Mouse (Mus musculus) activated CD4-positive, CD25-positive, alpha-beta regulatory T cell, adult 4 months (primary cell): ENCODE measurements around the gene Ttc28. TPM values are rescaled to one million over a fixed set of nuclear protein-coding genes. Genes with fewer than 3 reads are reported as not detected.
A peak's percentile ranks its signal among the peaks of the same experiment; 100 is the strongest.

Source experiments
- ATAC-seq: one replicate; pipeline ENCODE4 v1.8.0; 2017
- polyA plus RNA-seq, 2 experiments: library from polyadenylated mRNA; unstranded; fragments of 100-300 nt; shearing (Covaris generic); gene quantifications; one replicate each; pipeline ENCODE4 v1.2.1; 2017

The Ttc28 gene
- polyA plus RNA-seq, 2 experiments from 2014 or later: 1.9 to 2.6 TPM

DNA sequence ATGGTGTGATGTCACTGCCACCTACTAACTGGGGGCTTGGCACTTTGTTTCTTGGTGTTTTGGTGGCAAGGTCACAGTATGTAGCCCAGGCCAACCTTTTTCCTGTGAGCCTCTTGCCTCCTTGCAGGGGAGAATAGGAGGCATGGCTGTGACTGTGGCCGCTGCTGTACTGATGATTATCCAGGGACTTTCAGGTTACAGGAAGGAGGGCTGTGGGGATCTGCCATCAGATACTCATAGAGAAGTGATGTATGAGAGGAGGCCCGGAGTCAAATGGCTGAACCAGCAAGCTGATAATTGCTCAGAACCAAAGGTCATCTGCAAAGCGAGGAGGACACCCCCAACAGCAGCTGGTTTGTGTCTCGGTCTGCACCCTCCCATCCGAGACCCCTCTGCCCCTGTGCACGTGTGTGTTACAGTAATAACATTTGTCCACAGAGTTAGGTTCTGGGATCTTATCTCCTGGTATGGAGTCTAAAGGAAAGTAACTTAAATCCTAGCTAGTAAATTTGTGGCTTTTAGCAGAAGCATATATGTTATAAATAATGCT lies 221.9 kb downstream of the Ttc28 start:
- no peak for ATAC-seq

DNA sequence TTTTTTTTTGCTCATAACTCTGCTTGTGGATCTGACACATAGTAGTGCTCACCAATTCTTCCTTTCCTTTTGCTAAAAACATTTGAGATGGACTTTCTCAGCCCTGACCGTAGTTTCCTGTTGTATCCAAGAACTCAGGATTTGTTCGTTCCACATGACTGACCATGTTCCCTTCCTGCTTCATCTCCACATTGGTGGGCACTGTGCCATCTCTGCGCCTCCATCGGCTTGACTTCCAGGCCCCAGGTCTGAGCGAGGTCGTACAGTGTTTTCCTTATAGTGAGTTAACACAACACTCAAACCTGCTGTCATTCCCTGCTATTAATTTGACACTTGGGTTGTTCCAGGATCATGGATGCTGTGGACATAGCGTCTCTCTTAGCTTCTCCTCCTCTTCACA lies 225.2 kb downstream of the Ttc28 start:
- no peak for ATAC-seq

DNA sequence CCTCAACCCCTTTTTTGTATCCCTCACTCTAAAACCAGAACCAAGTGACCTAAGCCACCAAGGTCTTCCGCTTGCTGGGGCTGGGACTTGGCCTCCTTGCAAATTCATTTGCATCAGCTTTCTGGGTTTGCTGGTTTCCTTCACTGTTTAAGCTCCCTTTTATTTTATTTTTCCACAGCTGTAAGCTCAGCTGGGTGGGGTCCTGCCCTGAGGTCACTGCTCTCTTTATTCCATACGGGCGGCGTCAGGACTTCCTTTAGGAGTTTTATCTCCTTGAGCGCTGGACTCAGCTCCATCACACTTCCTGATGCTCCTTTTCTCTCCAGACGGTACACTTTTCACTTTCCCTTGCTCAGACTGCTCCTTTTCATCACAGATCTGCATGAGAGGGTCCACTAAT lies 231.8 kb downstream of the Ttc28 start:
- ATAC-seq: no peak

DNA sequence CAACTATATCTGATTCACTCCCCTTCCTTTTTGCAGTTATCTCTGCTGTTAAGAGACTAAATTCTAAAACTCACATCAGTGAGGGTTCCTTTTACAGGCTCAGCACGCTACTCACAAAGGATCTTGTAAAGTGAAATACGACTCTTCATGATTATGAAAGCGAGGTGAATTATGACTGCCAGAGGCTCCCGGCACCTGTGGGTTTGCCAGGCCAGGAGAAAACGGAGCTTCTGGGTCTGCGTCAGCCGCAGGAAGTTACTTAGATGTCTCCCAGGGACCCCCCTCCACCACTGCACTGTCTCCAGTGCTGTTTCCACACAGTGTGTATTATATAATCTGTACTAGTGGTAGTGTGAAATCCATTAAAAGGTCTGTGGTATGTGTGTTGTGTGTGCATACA lies 233.6 kb downstream of the Ttc28 start:
- ATAC-seq: no peak

DNA sequence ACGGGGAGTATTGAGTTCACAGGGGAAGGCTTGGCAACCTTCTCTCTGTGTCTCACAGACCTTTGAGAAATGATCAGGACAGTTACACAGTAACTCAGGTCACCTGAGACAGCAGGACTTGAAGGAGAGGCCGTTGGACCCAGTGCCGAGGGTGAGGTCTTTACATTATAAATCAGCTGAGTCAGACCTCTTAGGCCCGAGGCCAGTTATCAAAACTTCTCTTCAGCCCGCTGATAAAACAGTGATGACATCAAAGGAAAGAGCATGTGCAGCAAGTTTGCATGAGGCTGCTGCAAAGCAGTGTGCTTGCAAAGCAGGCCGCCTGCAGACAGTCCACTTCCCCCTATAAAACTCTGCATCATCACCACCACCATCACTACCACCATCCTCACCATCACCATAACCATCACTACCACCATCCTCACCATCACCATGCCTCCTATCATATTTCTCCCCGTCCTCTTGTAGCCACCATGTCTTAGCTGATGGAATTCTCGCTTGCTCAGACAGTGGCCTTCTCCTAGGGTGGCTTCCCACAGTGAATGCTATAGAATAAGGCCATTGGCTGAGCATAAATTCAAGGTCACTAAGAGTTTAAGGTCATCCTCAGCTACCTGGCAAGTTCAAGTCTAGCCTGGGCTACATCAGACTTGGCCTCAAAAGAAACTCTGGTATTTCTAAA lies 234.2 kb downstream of the Ttc28 start:
- no peak for ATAC-seq

DNA sequence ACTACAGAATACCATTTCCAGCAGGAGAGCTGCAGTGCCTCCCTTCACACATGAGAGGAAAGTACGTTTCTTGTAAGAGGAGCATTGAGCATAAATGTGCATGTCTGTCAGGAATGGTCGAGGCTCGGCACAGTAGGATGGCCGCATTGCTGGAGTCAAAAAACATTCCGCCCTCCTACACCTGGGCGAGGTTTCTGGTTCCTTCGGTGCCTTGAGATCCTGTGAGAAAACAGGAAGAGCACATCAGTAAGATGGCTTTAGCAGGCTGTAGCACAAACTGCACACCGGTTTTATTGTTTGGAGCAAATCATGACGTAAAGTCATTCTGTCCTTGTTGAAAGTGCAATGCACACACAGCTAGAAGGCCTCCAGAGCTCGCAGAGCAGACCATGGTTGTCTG lies 235.0 kb downstream of the Ttc28 start:
- no peak for ATAC-seq

DNA sequence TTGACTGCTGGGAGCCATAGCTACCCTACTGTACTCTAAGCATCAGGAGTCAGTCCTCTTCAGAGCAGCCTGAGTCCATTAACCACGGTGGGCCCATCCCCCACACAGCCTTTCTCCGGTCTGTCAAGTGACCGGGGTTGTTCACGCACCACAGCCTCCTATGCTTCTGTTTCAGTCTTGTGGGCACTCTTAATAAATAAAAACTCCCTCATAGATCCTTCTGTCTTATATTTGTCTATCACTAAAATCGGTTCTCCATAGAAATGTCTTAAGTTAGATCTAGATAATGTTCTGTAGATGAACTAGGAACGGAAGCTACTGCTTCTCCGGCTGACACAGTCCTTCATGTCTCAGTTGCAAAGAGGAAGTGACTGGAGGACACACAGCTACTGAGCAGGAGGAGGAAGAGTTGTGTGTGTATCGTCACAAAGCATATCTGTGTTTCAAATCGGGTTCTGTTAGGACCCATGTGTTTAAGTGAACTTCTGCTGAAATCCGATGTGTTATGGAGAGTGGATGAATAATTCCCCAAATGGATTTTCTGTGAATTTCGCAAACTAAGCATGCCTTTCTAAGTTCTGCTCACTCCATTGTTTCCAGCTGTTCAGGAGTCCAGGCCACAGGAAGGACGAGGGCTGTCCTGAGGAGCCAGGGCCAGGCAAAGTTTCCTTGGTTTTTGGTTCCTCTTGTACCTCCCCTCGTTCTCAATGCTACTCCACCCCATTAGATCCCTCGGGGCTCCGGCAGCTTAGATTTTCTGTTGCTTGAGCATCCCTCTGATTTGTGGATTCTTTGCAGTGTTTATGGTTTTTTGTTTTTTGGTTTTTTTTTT lies 236.1 kb downstream of the Ttc28 start:
- ATAC-seq: peak; percentile 40

DNA sequence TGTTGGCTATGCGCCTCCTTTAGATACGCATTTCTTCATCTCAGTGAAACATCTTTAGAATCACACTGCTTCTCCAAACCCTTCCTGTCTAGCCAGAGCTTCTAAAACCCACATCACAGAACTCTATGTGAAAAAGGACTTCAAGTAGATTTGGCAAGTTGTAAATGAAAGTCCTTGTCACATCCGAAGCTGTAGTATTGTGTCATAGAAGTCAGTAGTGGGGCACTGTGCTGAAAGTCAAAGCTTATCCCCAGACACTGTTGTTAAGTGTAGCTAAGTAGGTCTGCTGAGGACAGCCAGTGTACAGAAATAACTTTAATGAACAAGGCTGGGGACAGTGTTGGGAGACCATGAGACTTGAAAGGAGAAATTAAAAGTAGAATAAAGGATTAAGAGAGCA lies 240.2 kb downstream of the Ttc28 start:
- ATAC-seq: no peak

DNA sequence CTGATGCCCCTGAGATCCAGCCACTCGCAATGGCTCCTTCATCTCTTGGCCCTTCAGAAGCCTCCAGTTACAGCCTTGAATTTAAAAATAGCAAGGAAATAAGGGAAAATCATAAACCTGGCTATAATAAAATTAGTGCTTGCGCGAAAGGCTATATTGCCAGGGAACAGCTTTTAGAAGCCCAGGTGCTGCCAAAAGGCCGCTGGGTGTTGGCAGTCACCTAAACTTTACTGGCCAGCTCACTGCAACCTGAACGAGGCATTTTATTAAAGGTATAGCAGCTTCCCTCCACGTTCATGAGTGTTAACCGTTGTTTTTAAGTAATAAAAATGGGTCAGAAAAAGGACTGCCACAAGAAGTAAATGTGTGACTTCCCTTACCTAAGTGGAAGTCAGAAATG lies 240.7 kb downstream of the Ttc28 start:
- ATAC-seq: no peak

DNA sequence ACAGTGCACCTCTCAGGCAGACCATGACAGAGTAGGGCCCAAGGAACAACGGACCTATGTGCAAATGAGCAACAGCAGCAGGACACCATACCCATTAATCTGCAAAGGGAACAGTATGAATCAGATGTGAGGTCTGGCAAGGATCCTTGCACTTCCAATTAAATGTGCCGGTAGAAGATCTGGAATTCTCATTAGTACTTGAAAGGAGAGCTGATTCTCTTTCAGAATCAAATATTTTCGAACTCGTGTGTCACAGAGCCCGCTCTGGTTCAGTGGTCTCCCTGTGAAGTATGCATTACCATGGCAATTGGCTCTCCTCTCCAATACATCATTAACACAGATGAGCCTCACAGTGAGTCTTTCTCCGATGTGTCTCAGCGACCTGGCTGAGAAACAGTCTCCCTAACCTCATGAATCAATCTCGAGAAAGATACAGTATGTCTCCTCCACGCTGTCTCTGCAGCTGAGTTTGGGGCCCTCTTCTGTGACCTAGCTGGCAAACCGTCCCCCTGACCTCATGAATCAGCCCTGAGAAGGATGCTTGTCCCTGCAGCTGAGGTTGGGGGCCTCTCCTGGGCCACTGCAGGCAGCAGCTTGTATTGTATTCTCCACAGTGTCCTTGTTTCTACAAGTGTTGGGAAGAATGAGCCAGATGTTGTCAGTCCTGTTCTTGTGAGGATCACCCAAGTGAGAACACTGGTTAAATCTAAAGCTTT lies 241.3 kb downstream of the Ttc28 start:
- ATAC-seq: no peak

DNA sequence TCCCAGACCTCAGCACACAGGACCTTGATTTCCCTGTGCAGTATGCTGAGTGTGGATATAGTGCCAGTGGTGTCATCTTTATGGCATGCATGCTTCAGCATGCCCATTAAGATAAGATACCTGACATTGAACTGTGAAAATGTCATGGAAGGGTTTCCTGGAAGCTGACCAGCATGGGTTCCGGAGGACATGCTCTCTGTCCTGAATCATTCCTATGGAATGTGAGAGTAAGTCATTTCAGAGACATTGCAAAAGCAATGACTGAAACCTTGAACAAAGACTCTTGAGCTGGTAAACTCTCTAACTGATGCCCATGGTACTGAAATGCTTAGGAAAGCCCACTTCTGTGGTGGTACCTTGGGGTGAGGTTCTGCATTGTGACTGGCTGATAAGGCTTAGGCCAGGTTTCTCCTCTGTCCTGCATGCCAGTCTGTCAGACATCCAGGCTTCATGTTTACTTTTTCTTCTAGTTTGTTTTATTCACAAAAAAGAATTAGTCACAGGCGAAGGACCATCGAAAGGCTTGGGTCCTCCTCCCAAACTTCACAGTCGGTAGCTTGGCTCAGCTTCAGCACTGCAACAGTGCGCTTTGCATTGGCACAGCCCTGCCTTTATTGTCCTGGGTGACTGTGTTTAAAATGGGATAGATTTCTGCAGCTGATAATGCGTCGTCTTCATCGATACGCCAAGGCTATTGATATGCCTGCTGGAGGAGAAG lies 242.9 kb downstream of the Ttc28 start:
- no peak for ATAC-seq

DNA sequence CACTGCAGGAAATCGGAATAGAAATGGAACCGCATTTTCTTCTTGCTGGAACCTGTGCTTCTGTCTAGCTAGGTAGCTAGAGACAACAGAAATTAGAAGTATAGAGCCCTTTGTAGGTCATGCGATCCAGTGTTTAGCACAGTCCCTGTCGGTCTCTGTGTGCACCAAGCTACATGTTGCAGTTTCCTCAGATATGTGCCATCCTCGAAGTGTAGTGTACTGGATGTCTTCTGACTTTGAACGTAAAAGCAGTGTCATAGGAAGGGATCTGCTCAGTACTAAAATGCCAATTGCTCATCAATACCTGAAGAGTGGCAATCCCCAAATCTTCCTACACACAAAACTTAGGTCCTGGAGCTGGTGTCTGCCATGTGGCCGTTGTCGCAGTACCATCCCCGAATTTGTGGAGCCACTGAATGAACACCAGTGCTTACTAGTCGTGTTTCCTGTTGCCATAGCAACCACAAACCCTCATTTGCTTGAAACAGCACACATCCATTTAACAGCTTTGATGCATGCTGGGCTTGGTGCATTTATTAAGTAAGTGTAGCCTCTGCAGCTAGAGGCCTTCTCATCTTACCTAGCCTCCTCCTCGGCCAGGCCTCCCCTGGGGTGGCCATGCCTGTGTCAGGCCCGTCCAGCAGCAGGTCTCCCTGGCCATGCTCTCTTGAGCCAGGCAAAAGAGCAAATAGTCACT lies 243.6 kb downstream of the Ttc28 start:
- peak; percentile 16 for ATAC-seq

DNA sequence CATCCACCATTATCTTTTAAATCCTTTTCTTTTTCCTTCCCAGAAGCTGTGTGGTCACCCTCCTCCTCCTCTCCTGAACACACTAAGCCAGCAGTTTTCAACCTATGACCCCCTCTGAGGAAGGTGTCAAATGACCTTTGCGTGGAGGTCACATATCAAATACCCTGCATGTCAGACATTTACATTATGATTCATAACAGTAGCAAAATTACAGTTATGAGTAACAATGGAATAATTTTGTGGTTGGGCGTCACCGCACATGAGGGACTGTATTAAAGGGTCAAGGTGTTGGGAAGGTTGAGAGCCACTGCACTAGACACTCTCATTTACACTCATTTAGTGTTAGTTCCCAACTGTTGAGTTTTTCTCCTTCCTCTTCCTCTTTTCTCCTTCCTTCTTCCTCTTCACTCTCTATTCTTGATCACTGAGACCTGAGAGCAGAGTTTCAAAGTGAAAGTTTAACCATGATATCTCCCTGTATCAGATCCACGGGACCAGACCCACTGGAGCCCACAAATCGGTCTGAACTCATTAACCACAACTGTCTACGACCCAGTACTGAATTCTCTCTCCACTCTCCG lies 245.1 kb downstream of the Ttc28 start:
- peak; percentile 50 for ATAC-seq

DNA sequence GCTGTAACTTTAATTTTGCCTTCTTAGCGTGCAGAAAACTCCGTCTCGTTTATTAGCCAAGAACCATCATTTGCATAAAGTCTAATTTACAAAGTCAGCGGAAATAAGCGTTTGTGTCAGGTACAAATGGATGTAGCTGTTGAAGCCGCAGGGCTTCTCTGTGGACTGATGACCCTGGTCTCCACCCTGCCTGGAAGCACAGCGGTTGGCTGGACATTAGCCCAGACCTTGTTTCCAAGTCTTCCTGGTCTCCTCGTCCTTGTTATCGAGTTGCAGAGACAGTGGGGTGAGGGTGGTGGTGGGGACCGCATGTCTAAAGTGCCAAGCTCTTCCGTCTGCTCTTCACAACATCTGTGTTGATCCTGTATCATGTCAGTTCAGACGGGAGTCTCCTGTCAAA lies 246.1 kb downstream of the Ttc28 start:
- ATAC-seq: no peak

DNA sequence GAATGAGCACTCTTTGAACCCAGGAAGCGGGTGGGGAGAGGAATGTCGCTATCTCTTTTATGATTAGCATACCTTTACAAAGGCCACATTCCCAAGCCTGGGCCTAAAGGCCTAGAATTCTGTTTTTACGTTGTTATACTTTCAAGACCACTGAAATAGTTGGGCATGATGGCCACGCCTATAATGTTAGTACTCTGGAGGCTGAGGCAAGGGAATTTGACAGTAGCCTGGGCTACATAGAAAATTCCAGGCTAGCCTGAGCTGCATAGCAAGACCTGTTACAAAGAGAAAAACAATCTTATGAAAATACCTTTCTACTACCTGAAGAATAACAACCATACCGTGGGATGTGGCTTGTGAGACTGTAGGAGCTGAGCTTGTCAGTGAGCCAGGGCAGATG lies 248.2 kb downstream of the Ttc28 start:
- ATAC-seq: no peak

DNA sequence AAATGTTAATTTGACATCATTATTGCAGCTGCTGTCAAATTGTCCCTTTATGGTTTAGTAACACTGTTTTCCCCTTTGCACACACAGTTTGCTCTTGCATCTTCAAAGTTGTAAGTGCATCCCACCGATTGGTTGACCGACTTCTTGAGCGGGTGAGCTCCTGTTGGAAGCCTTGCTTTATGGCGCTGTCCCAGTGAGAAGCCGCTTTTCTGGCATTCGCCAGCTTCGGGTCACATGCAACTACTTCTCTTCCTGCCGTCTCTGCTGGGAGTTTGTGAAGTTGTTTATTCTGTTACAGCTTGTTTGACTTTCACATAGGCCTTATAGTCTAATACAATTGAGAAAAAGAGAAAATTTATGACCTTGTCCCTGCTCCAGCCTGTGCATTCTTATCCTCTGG lies 250.5 kb downstream of the Ttc28 start:
- ATAC-seq: no peak

DNA sequence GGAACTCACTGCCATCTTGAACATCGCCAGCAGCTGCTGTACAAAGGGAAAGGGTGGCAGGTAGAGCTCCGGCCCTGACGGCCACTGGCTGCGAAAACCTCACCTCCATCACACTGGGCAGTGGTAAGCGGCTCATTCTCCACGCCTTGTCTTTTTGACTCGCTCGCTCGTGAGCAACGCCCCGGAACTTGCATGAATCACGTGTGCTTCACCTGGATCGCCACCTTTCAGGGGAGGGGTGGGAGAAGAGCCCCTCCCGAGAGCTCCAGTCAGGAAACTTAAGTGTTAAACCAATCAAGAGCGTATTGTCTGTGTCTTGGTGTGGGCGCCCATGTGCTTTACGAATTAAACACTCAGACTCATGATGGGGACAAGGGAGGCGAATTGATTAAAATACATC lies 252.0 kb downstream of the Ttc28 start:
- ATAC-seq: no peak

DNA sequence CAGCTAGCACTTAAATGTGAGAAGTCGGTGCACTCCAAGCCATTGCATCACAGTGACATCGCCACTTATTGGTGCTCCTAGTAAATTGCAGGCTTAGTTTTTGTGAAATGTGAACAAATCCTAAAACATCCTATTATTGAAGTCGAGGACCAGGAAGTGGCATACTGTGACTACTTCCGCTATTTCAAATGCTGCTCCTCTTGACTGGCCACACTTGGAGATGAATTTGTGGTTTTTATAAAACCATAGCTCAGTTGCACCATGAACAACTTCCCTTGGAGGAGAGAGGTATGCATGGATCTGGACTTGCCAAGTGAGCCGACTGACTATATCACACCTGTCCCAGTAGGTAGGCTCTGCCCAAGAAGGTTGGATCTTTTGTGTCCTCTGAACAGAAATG lies 253.5 kb downstream of the Ttc28 start:
- no peak for ATAC-seq

DNA sequence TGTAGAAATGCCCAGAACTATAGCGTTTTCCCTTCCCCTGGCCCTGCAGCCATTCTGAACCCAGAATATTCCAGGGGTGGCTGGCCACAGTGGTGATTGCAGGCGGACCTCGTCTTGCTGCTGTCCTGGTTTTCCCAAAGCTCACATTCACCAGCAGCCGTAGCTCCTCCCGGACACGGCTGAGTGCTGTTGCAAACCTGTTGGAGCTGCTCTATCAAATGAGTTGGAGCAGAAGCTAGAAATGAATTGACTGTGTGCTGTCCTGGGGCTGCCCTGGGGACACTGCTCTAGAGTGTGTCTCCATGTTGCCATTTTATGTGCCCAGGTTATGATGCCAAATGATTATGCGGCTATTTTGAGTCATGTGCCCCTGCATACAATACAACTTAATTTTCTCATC lies 254.2 kb downstream of the Ttc28 start:
- ATAC-seq: no peak

DNA sequence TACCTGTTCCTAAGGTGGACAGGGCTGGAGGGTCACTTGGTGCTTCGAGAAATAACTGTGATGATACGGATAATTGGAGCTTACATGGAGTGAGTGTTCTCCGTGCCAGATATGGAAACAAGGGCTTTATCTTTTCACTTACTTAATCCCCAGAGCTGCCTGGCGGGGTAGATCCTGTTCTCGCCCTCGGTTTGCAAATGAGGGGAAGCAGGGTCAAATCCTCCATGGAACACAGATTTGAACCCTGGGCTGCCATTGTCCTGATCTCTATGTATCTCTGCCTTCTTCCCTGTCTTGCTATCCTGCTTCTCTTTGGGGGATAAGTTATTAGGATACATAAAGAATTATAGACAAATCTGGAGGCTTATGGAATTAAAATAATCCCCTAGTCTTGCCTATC lies 257.7 kb downstream of the Ttc28 start:
- ATAC-seq: no peak

DNA sequence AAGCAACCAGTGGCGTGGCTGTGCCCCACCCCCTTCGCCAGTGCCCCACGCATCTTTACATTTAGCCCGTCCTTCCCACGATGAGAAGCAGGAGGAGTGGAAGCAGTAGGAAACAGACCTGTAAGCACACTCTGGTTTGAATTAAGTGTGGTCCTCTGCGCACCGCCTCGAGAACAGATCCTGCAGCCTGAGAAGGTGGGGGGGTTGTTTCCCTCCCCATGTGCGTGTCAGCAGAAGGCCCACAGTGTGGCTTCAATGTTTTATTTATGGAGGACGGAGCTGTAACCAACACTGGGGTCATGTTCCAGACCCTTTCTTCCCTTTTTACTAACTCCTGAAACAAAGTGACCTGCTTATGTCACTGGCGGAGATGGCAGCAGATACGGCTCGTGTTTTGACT lies 258.1 kb downstream of the Ttc28 start:
- ATAC-seq: no peak
